ENCODE assay signal across 27 mouse cellular contexts in genomic region chr5:3529585-3530189, GRCm38 (mm10). TPM values are rescaled to one million over a fixed set of nuclear protein-coding genes. Genes with fewer than 3 reads are reported as not detected.
DNase-seq lines count a peak whose midpoint lies in the region; ATAC-seq and TF ChIP-seq lines count a peak whose summit lies in the region.
"Had no signal": no experiment of that assay in that cellular context is flagged by ENCODE, and none has a peak within 500 bp of the region (broad histone marks: within the 10 kb centered on the region; RNA-seq: fewer than 3 reads in every experiment).

No protein-coding gene starts in this region.

- peak; percentile 24 for DNase-seq in lung, embryonic 14.5 days
- DNase-seq in lung, postnatal 25 days (ENCODE audit: low spot score): no peak
- no peak for DNase-seq in liver
- no peak for DNase-seq in right cerebral cortex, postnatal 25 days
- DNase-seq: adrenal gland, postnatal 14 days; cerebellum, adult 8-10 months; cerebellum, postnatal 36 days; embryo, embryonic 11 days; gastrocnemius, postnatal 10 days; heart, adult 18-20 months; heart, postnatal 14 days; kidney, adult 18-20 months; layer of hippocampus, adult 9-11 months; left cerebral cortex, postnatal 4 days; right cerebral cortex, postnatal 14 days; spleen, adult 18-20 months had no signal

- no peak for TF ChIP-seq CTCF in lung, embryonic 14.5 days (IDR thresholded peaks at IDR 0.05; ENCODE audit: low read depth)

- WGBS in forebrain, embryonic 16.5 days: 75% methylated on average over 10 of the region's 10 CpGs
- 74% methylated on average over 10 of the region's 10 CpGs for WGBS in forebrain, embryonic 15.5 days
- WGBS in lung, embryonic 14.5 days: 80% methylated on average over 10 of the region's 10 CpGs
- WGBS in midbrain, embryonic 12.5 days: 66% methylated on average over 10 of the region's 10 CpGs

- H3K4me3 ChIP-seq in forebrain, embryonic 16.5 days (replicated peaks; ENCODE audit: low read length): no peak overlapping the region
- no peak overlapping the region for H3K4me3 ChIP-seq in forebrain, embryonic 15.5 days
- no peak overlapping the region for H3K4me3 ChIP-seq in lung, embryonic 14.5 days (ENCODE audit: low read depth, low read length)
- H3K4me3 ChIP-seq in midbrain, embryonic 12.5 days: no peak overlapping the region
- H3K4me3 ChIP-seq: forebrain, embryonic 12.5 days; heart, embryonic 12.5 days; left cerebral cortex, adult 2 months; limb, embryonic 15.5 days had no signal

- H3K36me3 ChIP-seq in forebrain, embryonic 16.5 days (ENCODE audit: control insufficient read depth, insufficient read depth): no peaks in the 10 kb centered on the region
- no peaks in the 10 kb centered on the region for H3K36me3 ChIP-seq in forebrain, embryonic 15.5 days
- H3K36me3 ChIP-seq in lung, embryonic 14.5 days (ENCODE audit: insufficient read depth): no peaks in the 10 kb centered on the region
- H3K36me3 ChIP-seq in midbrain, embryonic 12.5 days: no peaks in the 10 kb centered on the region
- H3K36me3 ChIP-seq: forebrain, embryonic 12.5 days; heart, embryonic 12.5 days; limb, embryonic 15.5 days had no signal

- no peak overlapping the region for H3K4me2 ChIP-seq in forebrain, embryonic 16.5 days (ENCODE audit: low read length)
- no peak overlapping the region for H3K4me2 ChIP-seq in forebrain, embryonic 15.5 days (replicated peaks)
- no peak overlapping the region for H3K4me2 ChIP-seq in lung, embryonic 14.5 days
- H3K4me2 ChIP-seq in midbrain, embryonic 12.5 days (replicated peaks): no peak overlapping the region
- H3K4me2 ChIP-seq: forebrain, embryonic 12.5 days; heart, embryonic 12.5 days; limb, embryonic 15.5 days had no signal

- no peak overlapping the region for H3K27ac ChIP-seq in forebrain, embryonic 16.5 days (ENCODE audit: low read length)
- H3K27ac ChIP-seq in forebrain, embryonic 15.5 days (replicated peaks): no peak overlapping the region
- H3K27ac ChIP-seq in lung, embryonic 14.5 days (ENCODE audit: low read depth): no peak overlapping the region
- no peak overlapping the region; the same call in 1 of the 2 replicates for H3K27ac ChIP-seq in midbrain, embryonic 12.5 days (replicated peaks)
- H3K27ac ChIP-seq: forebrain, embryonic 12.5 days; kidney, postnatal 0 days; left cerebral cortex, adult 2 months; limb, embryonic 15.5 days had no signal

- H3K9ac ChIP-seq in forebrain, embryonic 16.5 days (replicated peaks; ENCODE audit: low read depth, low read length): no peak overlapping the region
- no peak overlapping the region for H3K9ac ChIP-seq in forebrain, embryonic 15.5 days (replicated peaks)
- no peak overlapping the region for H3K9ac ChIP-seq in lung, embryonic 14.5 days
- no peak overlapping the region for H3K9ac ChIP-seq in midbrain, embryonic 12.5 days (replicated peaks)
- H3K9ac ChIP-seq: forebrain, embryonic 12.5 days; heart, embryonic 12.5 days; limb, embryonic 15.5 days had no signal

- no peaks in the 10 kb centered on the region for H3K27me3 ChIP-seq in forebrain, embryonic 16.5 days (replicated peaks; ENCODE audit: control insufficient read depth, insufficient read depth, low read length)
- H3K27me3 ChIP-seq in forebrain, embryonic 15.5 days: no peaks in the 10 kb centered on the region
- no peaks in the 10 kb centered on the region for H3K27me3 ChIP-seq in lung, embryonic 14.5 days (ENCODE audit: insufficient read depth, low read length)
- no peaks in the 10 kb centered on the region for H3K27me3 ChIP-seq in midbrain, embryonic 12.5 days
- H3K27me3 ChIP-seq: forebrain, embryonic 12.5 days; heart, embryonic 12.5 days; limb, embryonic 15.5 days had no signal

- no peaks in the 10 kb centered on the region for H3K9me3 ChIP-seq in forebrain, embryonic 16.5 days (ENCODE audit: control insufficient read depth, low read length)
- H3K9me3 ChIP-seq in forebrain, embryonic 15.5 days: no peaks in the 10 kb centered on the region
- no peaks in the 10 kb centered on the region for H3K9me3 ChIP-seq in lung, embryonic 14.5 days (ENCODE audit: low read depth, low read length)
- H3K9me3 ChIP-seq in midbrain, embryonic 12.5 days: no peaks in the 10 kb centered on the region
- H3K9me3 ChIP-seq: forebrain, embryonic 12.5 days; heart, embryonic 12.5 days; limb, embryonic 15.5 days had no signal

- 0 out of 2 replicates have a peak, but pooled peaks have one; percentile 8 for ATAC-seq in forebrain, embryonic 16.5 days
- no peak for ATAC-seq in forebrain, embryonic 15.5 days (replicated peaks)
- ATAC-seq in lung, embryonic 14.5 days (ENCODE audit: insufficient read depth): no peak
- ATAC-seq in midbrain, embryonic 12.5 days (ENCODE audit: low FRiP score, low read depth): peak; percentile 66; the same call in 1 of the 2 replicates
- ATAC-seq in megakaryocyte-erythroid progenitor cell, adult 5-6 weeks (replicated peaks; ENCODE audit: low FRiP score, low TSS enrichment, poor library complexity, severe bottlenecking): no peak
- ATAC-seq: inflammation-experienced regulatory T-cells, adult 6 months; lung, postnatal 0 days had no signal

- H3K4me1 ChIP-seq in forebrain, embryonic 16.5 days (replicated peaks; ENCODE audit: control insufficient read depth, insufficient read depth, low read length): no peaks in the 10 kb centered on the region
- no peaks in the 10 kb centered on the region for H3K4me1 ChIP-seq in forebrain, embryonic 15.5 days
- H3K4me1 ChIP-seq in lung, embryonic 14.5 days (ENCODE audit: insufficient read depth): no peaks in the 10 kb centered on the region
- H3K4me1 ChIP-seq in midbrain, embryonic 12.5 days: peaks cover 15% of the 10 kb centered on the region
- H3K4me1 ChIP-seq: heart, embryonic 12.5 days; limb, embryonic 15.5 days had no signal

RNA-seq across cellular contexts. Expression of gene Fam133b, which starts 13.9 kb away (rescaled TPM):
- 25.5 and 27.9 TPM in 2 replicates for polyA plus RNA-seq in forebrain, embryonic 16.5 days (2015; fragmentation: Nextera tagmentation; extraction: Ambion mirVana)
- polyA plus RNA-seq in forebrain, embryonic 15.5 days (2015; fragmentation: Nextera tagmentation; extraction: Ambion mirVana): 28.4 and 30.3 TPM in 2 replicates
- 33.5 and 36.6 TPM in 2 replicates for polyA plus RNA-seq in lung, embryonic 14.5 days (2014; fragmentation: Nextera tagmentation; extraction: Ambion mirVana)
- polyA plus RNA-seq in midbrain, embryonic 12.5 days (2016; fragmentation: Nextera tagmentation; extraction: Ambion mirVana): 36.4 and 39.4 TPM in 2 replicates
- total RNA-seq in megakaryocyte-erythroid progenitor cell, adult 5-6 weeks (2014; fragmentation: Nextera tagmentation): 63.1 and 67.0 TPM in 2 replicates
- total RNA-seq in megakaryocyte-erythroid progenitor cell, adult 5-6 weeks (2017): 91.9 and 134 TPM in 2 replicates

RNA-seq across cellular contexts. Expression of gene 1700109H08Rik, which starts 41.7 kb away (rescaled TPM):
- 2.2 and 3.5 TPM in 2 replicates for polyA plus RNA-seq in forebrain, embryonic 16.5 days (2015; fragmentation: Nextera tagmentation; extraction: Ambion mirVana)
- 3.2 and 4.1 TPM in 2 replicates for polyA plus RNA-seq in forebrain, embryonic 15.5 days (2015; fragmentation: Nextera tagmentation; extraction: Ambion mirVana)
- polyA plus RNA-seq in lung, embryonic 14.5 days (2014; fragmentation: Nextera tagmentation; extraction: Ambion mirVana): 3.0 and 4.3 TPM in 2 replicates
- polyA plus RNA-seq in midbrain, embryonic 12.5 days (2016; fragmentation: Nextera tagmentation; extraction: Ambion mirVana): 4.3 and 4.9 TPM in 2 replicates
- total RNA-seq in megakaryocyte-erythroid progenitor cell, adult 5-6 weeks (2014; fragmentation: Nextera tagmentation): 16.9 and 27.6 TPM in 2 replicates
- 11.5 and 12.3 TPM in 2 replicates for total RNA-seq in megakaryocyte-erythroid progenitor cell, adult 5-6 weeks (2017)

Comparison
In these comparisons a context has a peak if more than half of its experiments do, and no peak if none do; other contexts are left out.
1. ATAC-seq: peak in forebrain, embryonic 16.5 days (single experiment) and midbrain, embryonic 12.5 days (single experiment); none in forebrain, embryonic 15.5 days (single experiment), lung, embryonic 14.5 days (single experiment) and megakaryocyte-erythroid progenitor cell, adult 5-6 weeks (single experiment).